Mouse (Mus musculus): ENCODE data around the gene Nobox. TPM values are rescaled to one million over a fixed set of nuclear protein-coding genes. Genes with fewer than 3 reads are reported as not detected.

The Nobox gene
- polyA plus RNA-seq, 1 experiment from 2014 or later = not detected

DNA sequence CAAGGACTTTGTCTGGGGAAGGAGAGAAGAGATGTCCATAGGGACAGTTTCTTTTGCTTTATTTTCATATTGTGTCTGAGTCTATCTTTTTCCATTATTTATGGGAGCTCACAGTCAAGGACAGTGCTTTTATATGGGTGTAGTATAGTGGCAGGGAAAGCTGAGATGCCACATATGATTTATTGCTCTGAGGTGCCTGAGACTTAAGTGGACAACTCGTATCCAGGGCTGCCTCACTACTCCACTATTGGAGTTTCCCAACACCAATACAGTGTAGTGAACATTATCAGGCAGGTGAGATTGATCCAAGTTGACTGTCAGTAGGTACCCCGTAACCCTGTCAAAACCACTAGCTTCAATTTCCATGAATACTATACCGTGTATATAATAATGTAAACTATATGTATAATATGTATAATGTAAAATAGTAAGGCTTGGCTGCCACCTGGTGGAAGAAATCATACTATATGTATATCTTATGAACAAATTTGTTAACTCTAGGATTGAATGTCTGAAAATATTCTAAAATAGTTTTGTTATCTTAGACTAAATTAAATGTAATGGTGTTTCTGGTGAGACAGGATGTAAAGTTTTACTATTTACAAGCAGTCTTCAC, 26.4 kb upstream of the Nobox start:
- Histone ChIP-seq H3K9me3 (ENCODE audit: control insufficient read depth, low read length) (no peaks in the 10 kb centered on the region), H3K27ac (replicated peaks; ENCODE audit: low read depth, low read length) (no peak overlapping the region), H3K4me3 (replicated peaks; ENCODE audit: low read depth, low read length) (no peak overlapping the region), H3K27me3 (ENCODE audit: control insufficient read depth, insufficient read depth, low read length) (no peaks in the 10 kb centered on the region), H3K4me1 (ENCODE audit: control insufficient read depth, insufficient read depth, low read length) (0 out of 2 replicates have a peak, but pooled peaks cover 6% of the 10 kb centered on the region), H3K4me2 (ENCODE audit: low read length) (no peak overlapping the region), H3K9ac (replicated peaks; ENCODE audit: low read length) (no peak overlapping the region), H3K36me3 (ENCODE audit: control insufficient read depth, insufficient read depth, low read length) (no peaks in the 10 kb centered on the region)
- DNase-seq (peak; percentile 79), ATAC-seq (ENCODE audit: low FRiP score, low TSS enrichment) (no peak)
- 86% methylated on average over 3 of the region's 3 CpGs for WGBS

DNA sequence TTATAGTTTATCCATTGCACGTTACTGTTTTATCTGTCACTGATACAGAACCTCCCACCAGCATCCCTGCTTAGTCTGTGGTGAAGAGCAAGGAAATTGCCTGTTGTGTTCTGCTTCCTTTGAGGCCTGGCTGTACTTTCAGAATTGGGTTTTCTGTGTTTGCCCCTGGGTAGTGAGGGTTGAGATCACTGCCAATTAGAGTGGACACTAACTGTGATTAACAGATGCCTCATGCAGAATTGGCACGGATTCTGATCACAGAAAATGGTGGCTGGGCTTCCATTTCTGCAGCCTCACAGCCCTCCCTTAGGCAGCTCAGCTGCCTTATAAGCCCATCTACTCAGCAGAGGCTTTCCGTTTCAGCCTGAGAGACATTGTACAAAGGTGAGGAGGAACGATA, 24.1 kb upstream of the Nobox start:
- no peak overlapping the region for H3K9ac ChIP-seq (replicated peaks; ENCODE audit: low read length)
- H3K4me2 ChIP-seq (ENCODE audit: low read length) = no peak overlapping the region
- H3K9me3 ChIP-seq (ENCODE audit: control insufficient read depth, low read length) = no peaks in the 10 kb centered on the region
- DNase-seq (peak; percentile 28), ATAC-seq (ENCODE audit: low FRiP score, low TSS enrichment) (no peak)
- H3K36me3 ChIP-seq (ENCODE audit: control insufficient read depth, insufficient read depth, low read length) = no peaks in the 10 kb centered on the region
- H3K4me1 ChIP-seq (ENCODE audit: control insufficient read depth, insufficient read depth, low read length) = 0 out of 2 replicates have a peak, but pooled peaks cover 6% of the 10 kb centered on the region
- H3K27me3 ChIP-seq (ENCODE audit: control insufficient read depth, insufficient read depth, low read length) = no peaks in the 10 kb centered on the region
- H3K4me3 ChIP-seq (replicated peaks; ENCODE audit: low read depth, low read length) = no peak overlapping the region
- WGBS = 58% methylated on average over 4 of the region's 4 CpGs
- H3K27ac ChIP-seq (replicated peaks; ENCODE audit: low read depth, low read length) = no peak overlapping the region

- Histone ChIP-seq H3K9ac (replicated peaks; ENCODE audit: low read length) (no peak overlapping the region), H3K27ac (replicated peaks; ENCODE audit: low read depth, low read length) (peak overlapping the region; percentile 70), H3K4me2 (ENCODE audit: low read length) (no peak overlapping the region), H3K27me3 (ENCODE audit: control insufficient read depth, insufficient read depth, low read length) (no peaks in the 10 kb centered on the region), H3K4me3 (replicated peaks; ENCODE audit: low read depth, low read length) (no peak overlapping the region), H3K9me3 (ENCODE audit: control insufficient read depth, low read length) (no peaks in the 10 kb centered on the region), H3K36me3 (ENCODE audit: control insufficient read depth, insufficient read depth, low read length) (no peaks in the 10 kb centered on the region), H3K4me1 (ENCODE audit: control insufficient read depth, insufficient read depth, low read length) (no peaks in the 10 kb centered on the region)
- ATAC-seq (ENCODE audit: low FRiP score, low TSS enrichment) = peak; percentile 76
- peak; percentile 72 for DNase-seq
- 29% methylated on average over 8 of the region's 8 CpGs for WGBS
Observed at GRCm38 (mm10) chr6:43312961-43313656, 3.8 kb upstream of the Nobox start.

GRCm38 (mm10) chr6:43312546-43312945, 3.2 kb upstream of the Nobox start:
- H3K4me1 ChIP-seq (ENCODE audit: control insufficient read depth, insufficient read depth, low read length) = no peaks in the 10 kb centered on the region
- H3K4me2 ChIP-seq (ENCODE audit: low read length) = no peak overlapping the region
- H3K36me3 ChIP-seq (ENCODE audit: control insufficient read depth, insufficient read depth, low read length) = no peaks in the 10 kb centered on the region
- peak overlapping the region; percentile 70 for H3K27ac ChIP-seq (replicated peaks; ENCODE audit: low read depth, low read length)
- ATAC-seq (ENCODE audit: low FRiP score, low TSS enrichment) = no peak
- no peak for DNase-seq
- no peak overlapping the region for H3K9ac ChIP-seq (replicated peaks; ENCODE audit: low read length)
- no peaks in the 10 kb centered on the region for H3K9me3 ChIP-seq (ENCODE audit: control insufficient read depth, low read length)
- no peak overlapping the region for H3K4me3 ChIP-seq (replicated peaks; ENCODE audit: low read depth, low read length)
- H3K27me3 ChIP-seq (ENCODE audit: control insufficient read depth, insufficient read depth, low read length) = no peaks in the 10 kb centered on the region

GRCm38 (mm10) chr6:43310071-43310470, 717 bp upstream of the Nobox start:
- H3K4me1 ChIP-seq (ENCODE audit: control insufficient read depth, insufficient read depth, low read length) = no peaks in the 10 kb centered on the region
- 86% methylated on average over 6 of the region's 6 CpGs for WGBS

GRCm38 (mm10) chr6:43297508-43297850, 11.9 kb downstream of the Nobox start:
- DNase-seq (peak; percentile 77), ATAC-seq (ENCODE audit: low FRiP score, low TSS enrichment) (peak; percentile 41; the same call in 1 of the 2 replicates)
- no peak overlapping the region for H3K4me3 ChIP-seq (replicated peaks; ENCODE audit: low read depth, low read length)
- no peak overlapping the region for H3K4me2 ChIP-seq (ENCODE audit: low read length)
- no peaks in the 10 kb centered on the region for H3K27me3 ChIP-seq (ENCODE audit: control insufficient read depth, insufficient read depth, low read length)
- peaks cover 6% of the 10 kb centered on the region; the same call in 1 of the 2 replicates for H3K4me1 ChIP-seq (ENCODE audit: control insufficient read depth, insufficient read depth, low read length)
- 6% methylated on average over 2 of the region's 2 CpGs for WGBS
- H3K9me3 ChIP-seq (ENCODE audit: control insufficient read depth, low read length) = no peaks in the 10 kb centered on the region
- H3K9ac ChIP-seq (replicated peaks; ENCODE audit: low read length) = no peak overlapping the region
- no peak overlapping the region for H3K27ac ChIP-seq (replicated peaks; ENCODE audit: low read depth, low read length)
- no peaks in the 10 kb centered on the region for H3K36me3 ChIP-seq (ENCODE audit: control insufficient read depth, insufficient read depth, low read length)

More at GRCm38 (mm10) chr6:43310071-43310470, 717 bp upstream of the Nobox start:
- Histone ChIP-seq H3K4me3 (replicated peaks; ENCODE audit: low read depth, low read length) (no peak overlapping the region), H3K9me3 (ENCODE audit: control insufficient read depth, low read length) (no peaks in the 10 kb centered on the region), H3K9ac (replicated peaks; ENCODE audit: low read length) (no peak overlapping the region), H3K27ac (replicated peaks; ENCODE audit: low read depth, low read length) (no peak overlapping the region), H3K4me2 (ENCODE audit: low read length) (no peak overlapping the region), H3K36me3 (ENCODE audit: control insufficient read depth, insufficient read depth, low read length) (no peaks in the 10 kb centered on the region), H3K27me3 (ENCODE audit: control insufficient read depth, insufficient read depth, low read length) (no peaks in the 10 kb centered on the region)
- DNase-seq (no peak), ATAC-seq (ENCODE audit: low FRiP score, low TSS enrichment) (no peak)

GRCm38 (mm10) chr6:43296798-43297507, 12.4 kb downstream of the Nobox start:
- H3K4me2 ChIP-seq (ENCODE audit: low read length) = no peak overlapping the region
- H3K4me1 ChIP-seq (ENCODE audit: control insufficient read depth, insufficient read depth, low read length) = peaks cover 6% of the 10 kb centered on the region; the same call in 1 of the 2 replicates
- peak; percentile 63 for ATAC-seq (ENCODE audit: low FRiP score, low TSS enrichment)
- H3K36me3 ChIP-seq (ENCODE audit: control insufficient read depth, insufficient read depth, low read length) = no peaks in the 10 kb centered on the region
- peak; percentile 88 for DNase-seq
- H3K27me3 ChIP-seq (ENCODE audit: control insufficient read depth, insufficient read depth, low read length) = no peaks in the 10 kb centered on the region
- no peak overlapping the region for H3K9ac ChIP-seq (replicated peaks; ENCODE audit: low read length)
- WGBS = 40% methylated on average over 7 of the region's 7 CpGs
- H3K27ac ChIP-seq (replicated peaks; ENCODE audit: low read depth, low read length) = no peak overlapping the region
- no peak overlapping the region for H3K4me3 ChIP-seq (replicated peaks; ENCODE audit: low read depth, low read length)
- H3K9me3 ChIP-seq (ENCODE audit: control insufficient read depth, low read length) = no peaks in the 10 kb centered on the region

DNA sequence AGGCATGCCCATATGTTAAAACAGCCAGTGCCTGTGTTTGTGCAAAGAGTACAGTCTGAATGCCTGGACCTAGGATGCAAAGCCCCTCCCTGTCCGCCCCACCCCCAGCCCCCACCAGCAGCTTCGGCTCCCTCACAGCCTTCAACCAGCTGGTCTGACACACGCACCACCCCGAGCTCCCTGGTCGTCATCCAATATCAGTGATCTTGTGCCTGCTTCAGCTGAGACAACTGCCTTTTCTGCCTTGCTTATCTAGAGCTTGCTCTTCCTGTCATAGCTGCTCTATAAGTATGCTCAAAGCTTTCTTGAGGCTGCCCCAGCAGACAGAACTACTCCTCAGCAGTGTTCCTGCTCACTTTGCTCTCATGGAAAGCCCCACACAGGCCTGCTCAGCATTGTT, 13.4 kb downstream of the Nobox start:
- no peak for ATAC-seq (ENCODE audit: low FRiP score, low TSS enrichment)
- no peak overlapping the region for H3K9ac ChIP-seq (replicated peaks; ENCODE audit: low read length)

More for the DNA sequence above, 13.4 kb downstream of the Nobox start:
- no peaks in the 10 kb centered on the region for H3K27me3 ChIP-seq (ENCODE audit: control insufficient read depth, insufficient read depth, low read length)
- H3K4me3 ChIP-seq (replicated peaks; ENCODE audit: low read depth, low read length) = no peak overlapping the region
- WGBS = 54% methylated on average over 5 of the region's 5 CpGs
- peaks cover 6% of the 10 kb centered on the region; the same call in 1 of the 2 replicates for H3K4me1 ChIP-seq (ENCODE audit: control insufficient read depth, insufficient read depth, low read length)
- DNase-seq = peak; percentile 3
- H3K9me3 ChIP-seq (ENCODE audit: control insufficient read depth, low read length) = no peaks in the 10 kb centered on the region
- no peak overlapping the region for H3K27ac ChIP-seq (replicated peaks; ENCODE audit: low read depth, low read length)
- H3K4me2 ChIP-seq (ENCODE audit: low read length) = no peak overlapping the region
- H3K36me3 ChIP-seq (ENCODE audit: control insufficient read depth, insufficient read depth, low read length) = no peaks in the 10 kb centered on the region
